Mouse (Mus musculus) liver, adult (tissue): ENCODE data around the gene Atp6v0a4.

ENCODE experiments used
- GATA4 ChIP-seq: IDR thresholded peaks from 2 replicates; pipeline ENCODE4 v1.6.1; 2014; ENCODE audit warnings: mild to moderate bottlenecking, low read length; ENCODE audit not compliant: insufficient replicate concordance

Gene Atp6v0a4

GRCm38 (mm10) chr6:38065501-38066122 lies 58.8 kb downstream of the Atp6v0a4 start:
- TF ChIP-seq GATA4: no peak

- TF ChIP-seq GATA4: no peak
Observed at GRCm38 (mm10) chr6:38065122-38065500, 59.3 kb downstream of the Atp6v0a4 start.

- no peak for TF ChIP-seq GATA4
Observed at GRCm38 (mm10) chr6:38064621-38065020, 59.8 kb downstream of the Atp6v0a4 start.

- no peak for TF ChIP-seq GATA4
Observed at GRCm38 (mm10) chr6:38058805-38059204, 65.6 kb downstream of the Atp6v0a4 start.

- TF ChIP-seq GATA4: no peak
Observed at GRCm38 (mm10) chr6:38055471-38056330, 68.7 kb downstream of the Atp6v0a4 start.

- TF ChIP-seq GATA4: no peak
Observed at GRCm38 (mm10) chr6:38049601-38050000, 74.8 kb downstream of the Atp6v0a4 start.

GRCm38 (mm10) chr6:38048800-38049561 lies 75.4 kb downstream of the Atp6v0a4 start:
- TF ChIP-seq GATA4: no peak

- TF ChIP-seq GATA4: no peak
Observed at GRCm38 (mm10) chr6:38048003-38048402, 76.4 kb downstream of the Atp6v0a4 start.

GRCm38 (mm10) chr6:38046838-38047237 lies 77.5 kb downstream of the Atp6v0a4 start, which contains the start of gene Svopl:
Gene Svopl (minus strand): TSS chr6:38046996.
- no peak for TF ChIP-seq GATA4

GRCm38 (mm10) chr6:38032801-38033566 lies 91.4 kb downstream of the Atp6v0a4 start:
- TF ChIP-seq GATA4: no peak

GRCm38 (mm10) chr6:38031924-38032540 lies 92.4 kb downstream of the Atp6v0a4 start:
- TF ChIP-seq GATA4: peak; percentile 48; the same call in 1 of the 2 replicates

- no peak for TF ChIP-seq GATA4
Observed at GRCm38 (mm10) chr6:38028205-38028604, 96.2 kb downstream of the Atp6v0a4 start.

GRCm38 (mm10) chr6:38027771-38028170 lies 96.6 kb downstream of the Atp6v0a4 start:
- no peak for TF ChIP-seq GATA4

GRCm38 (mm10) chr6:38023284-38023683 lies 101.1 kb downstream of the Atp6v0a4 start:
- no peak for TF ChIP-seq GATA4
